Mouse (Mus musculus): ENCODE data around the gene Ifitm1.
A peak's percentile ranks its signal among the peaks of the same experiment; 100 is the strongest.
"Not testable (repeated sequence)": the region's sequence is repeated elsewhere in the genome, so short reads cannot be mapped to it uniquely, and the experiment has no call there.

Ifitm1 gene

GRCm38 (mm10) chr7:140949824-140950530 lies 17.0 kb upstream of the Ifitm1 start, which contains the start of gene Ifitm5:
Ifitm5 (minus strand) TSS chr7:140950291.
- no peak for DNase-seq (ENCODE audit: low read depth, low spot score)

DNA sequence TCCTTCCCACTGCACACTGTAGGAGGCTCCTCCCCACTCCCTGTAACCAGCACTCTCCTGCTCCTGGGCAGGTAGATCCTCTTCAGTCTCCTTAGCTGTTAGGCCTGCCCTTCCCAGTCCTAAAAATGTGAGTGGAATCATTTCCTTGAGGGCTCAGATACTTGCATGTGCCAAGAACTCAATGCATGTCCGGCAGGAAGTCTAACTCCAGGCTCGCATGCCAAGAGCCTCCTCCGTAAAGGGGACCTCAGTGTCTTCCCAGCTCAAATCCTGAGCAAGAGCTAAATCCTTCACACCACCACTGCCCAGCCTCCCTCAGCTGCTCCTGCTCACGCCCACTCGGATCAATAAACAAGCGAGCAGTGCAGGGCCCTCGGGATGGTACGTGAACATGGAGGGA lies 16.0 kb upstream of the Ifitm1 start:
- no peak for DNase-seq (ENCODE audit: low read depth, low spot score)

DNA sequence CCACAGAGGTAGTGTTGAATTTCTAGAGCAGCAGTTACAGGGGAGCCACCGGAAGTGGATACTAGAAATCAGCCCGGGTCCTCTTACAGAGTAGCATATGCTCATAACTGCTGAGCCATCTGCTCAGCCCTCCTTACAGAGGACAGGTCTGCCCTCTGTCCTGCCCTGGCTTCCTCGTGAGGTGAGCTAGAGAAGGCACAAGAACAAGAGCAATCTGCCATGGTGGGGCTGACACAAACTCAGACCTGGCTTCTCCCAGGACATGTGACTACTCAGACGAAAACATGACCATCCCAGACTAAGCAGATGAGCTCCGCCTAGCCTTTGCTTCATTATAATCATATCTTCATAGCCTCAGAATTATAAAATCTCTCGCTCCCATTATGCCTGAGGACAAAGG lies 15.3 kb upstream of the Ifitm1 start:
- no peak for DNase-seq (ENCODE audit: low read depth, low spot score)

GRCm38 (mm10) chr7:140952441-140952840 lies 14.6 kb upstream of the Ifitm1 start:
- no peak for DNase-seq (ENCODE audit: low read depth, low spot score)

DNA sequence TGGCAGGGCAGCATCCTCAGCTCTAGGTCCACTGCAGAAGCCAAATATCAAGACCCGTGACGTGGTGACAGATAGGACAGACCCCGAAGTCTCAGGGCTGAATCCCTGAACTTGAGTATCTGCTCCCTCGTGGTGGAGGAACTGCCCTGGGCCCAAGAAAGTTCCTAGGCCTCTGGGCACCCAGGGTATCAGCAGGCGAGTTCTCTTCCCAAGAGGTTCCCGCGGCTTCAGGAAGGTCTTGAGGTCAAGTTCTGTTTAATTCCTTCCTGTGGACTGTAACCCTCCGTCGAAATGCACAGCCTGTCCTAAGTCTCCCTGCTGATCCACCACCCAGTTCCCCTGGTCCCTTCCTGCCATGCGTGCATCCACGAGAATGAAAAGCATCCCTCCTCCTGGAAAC lies 13.9 kb upstream of the Ifitm1 start:
- DNase-seq (ENCODE audit: low read depth, low spot score), result no peak

DNA sequence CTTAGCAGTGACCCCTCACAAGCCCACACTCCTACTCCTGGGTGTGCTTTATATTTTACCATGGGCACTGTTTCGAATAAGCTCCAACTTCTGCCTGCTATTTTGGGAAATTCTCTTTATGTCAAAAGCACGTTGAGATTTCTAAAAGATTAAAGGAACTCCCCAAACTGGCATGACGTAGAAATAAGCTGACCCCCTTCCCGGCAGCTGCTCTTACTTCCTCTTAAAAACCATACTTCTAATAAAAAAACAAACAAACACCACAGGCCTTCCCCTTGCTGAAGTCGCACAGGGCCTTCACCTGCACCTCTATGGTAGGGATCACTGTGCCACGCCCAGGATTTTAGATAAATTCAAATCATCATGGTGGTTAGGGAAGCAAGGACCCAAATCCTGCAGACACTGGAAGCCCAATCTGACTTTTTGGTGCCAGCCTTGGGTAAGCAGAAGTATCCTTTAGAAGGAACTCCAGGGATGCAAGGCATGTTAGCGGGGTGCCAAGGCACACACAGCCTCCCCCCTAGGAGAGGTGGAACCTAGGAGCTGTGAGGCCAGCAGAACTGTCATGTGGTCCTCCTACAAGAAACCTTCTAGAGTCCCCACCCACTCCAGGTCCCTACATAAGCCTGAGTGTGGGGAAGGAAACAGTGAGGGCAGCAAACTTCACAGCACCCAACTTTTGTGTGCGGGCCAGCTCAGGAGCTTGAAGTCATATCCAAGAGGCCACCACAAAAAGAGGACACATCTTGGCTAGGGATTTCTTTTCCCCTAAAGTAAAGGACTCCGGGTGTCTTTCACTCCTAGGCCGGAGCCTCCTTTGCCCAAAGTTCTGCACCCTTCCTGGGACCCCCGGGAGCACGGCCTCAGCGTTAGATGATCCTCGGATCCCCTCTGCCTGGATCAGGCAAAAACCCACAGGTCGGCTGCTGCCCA lies 13.0 kb upstream of the Ifitm1 start:
- no peak for DNase-seq (ENCODE audit: low read depth, low spot score)

GRCm38 (mm10) chr7:140954733-140955071 lies 12.3 kb upstream of the Ifitm1 start:
- no peak for DNase-seq (ENCODE audit: low read depth, low spot score)

DNA sequence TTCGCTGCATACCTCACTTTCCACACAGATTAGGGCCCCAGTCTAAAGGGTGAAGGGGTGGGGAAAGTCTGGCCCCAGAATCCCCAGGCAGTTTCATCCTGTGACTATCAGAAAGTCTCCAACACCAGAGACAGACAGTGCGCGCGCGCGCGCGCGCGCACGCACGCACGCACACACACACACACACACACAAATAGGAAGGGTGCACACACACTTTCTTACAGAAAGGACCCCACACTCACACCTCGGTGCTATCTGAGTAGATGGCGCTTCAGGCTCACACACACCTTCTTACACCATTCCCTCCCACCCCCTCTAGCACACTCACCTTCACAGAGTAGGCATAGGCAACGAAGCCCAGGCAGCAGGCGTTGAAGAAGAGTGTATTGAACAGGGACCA lies 11.7 kb upstream of the Ifitm1 start:
- no peak for DNase-seq (ENCODE audit: low read depth, low spot score)

DNA sequence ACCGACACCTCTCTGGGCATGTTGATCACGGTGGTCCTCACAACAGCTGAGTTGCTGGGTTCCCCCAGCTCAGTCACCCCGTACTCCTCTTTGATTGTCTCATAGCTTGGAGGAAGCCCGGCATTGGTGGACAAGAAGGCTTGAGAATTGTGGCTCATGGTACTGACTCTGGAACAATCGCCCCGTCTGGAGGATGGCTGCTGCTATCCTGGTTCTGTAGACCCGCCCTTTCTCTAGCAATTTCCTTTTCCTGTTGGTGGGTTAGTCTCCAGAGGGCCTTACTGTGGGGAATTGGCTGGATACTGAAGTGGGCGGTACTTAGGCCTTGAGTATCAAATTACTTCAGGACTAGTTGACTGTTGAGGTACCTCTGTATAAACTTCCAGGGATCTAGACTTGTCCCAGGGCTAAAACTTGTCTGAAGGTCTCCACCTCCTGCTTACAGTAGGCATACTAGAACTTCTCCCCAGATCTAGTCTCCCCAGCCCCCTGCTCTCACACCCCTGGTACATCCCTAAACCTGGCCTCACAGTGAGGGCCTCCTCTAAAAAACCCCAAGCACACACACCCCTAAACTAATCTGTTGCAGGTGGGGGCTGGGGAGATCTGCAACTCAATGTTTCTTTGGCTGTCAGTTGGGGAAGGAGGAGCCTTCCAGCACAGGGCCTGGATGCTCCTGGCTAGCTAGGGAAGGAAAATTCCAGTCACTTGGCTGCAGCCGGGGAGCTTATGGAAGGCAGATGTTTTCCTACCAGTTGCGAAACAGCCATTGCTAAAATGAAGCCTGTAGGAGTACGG lies 11.1 kb upstream of the Ifitm1 start, which contains the start of the genes Gm45717 and Ifitm2:
Gene Gm45717, minus strand, starts transcription at position 180 of the 798 bp plus-strand sequence.
Gene Ifitm2, minus strand, starts transcription at position 230 of the 798 bp plus-strand sequence.
- peak; percentile 84 for DNase-seq (ENCODE audit: low read depth, low spot score)

DNA sequence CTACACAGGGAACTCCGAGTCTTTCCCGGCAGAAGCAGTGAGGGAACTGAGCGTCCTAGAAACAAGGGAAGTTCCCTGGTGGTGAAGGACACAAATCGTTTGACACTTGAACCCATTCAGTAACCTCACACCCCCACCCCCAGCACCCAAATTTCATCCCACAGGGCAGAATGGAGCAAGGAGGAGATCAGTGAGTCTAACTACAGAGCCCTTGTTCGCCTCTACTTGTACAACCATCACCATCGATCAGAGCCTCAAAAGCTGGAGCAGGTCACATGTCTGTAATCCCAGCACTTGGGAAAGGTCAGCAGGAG lies 10.5 kb upstream of the Ifitm1 start:
- no peak for DNase-seq (ENCODE audit: low read depth, low spot score)

DNA sequence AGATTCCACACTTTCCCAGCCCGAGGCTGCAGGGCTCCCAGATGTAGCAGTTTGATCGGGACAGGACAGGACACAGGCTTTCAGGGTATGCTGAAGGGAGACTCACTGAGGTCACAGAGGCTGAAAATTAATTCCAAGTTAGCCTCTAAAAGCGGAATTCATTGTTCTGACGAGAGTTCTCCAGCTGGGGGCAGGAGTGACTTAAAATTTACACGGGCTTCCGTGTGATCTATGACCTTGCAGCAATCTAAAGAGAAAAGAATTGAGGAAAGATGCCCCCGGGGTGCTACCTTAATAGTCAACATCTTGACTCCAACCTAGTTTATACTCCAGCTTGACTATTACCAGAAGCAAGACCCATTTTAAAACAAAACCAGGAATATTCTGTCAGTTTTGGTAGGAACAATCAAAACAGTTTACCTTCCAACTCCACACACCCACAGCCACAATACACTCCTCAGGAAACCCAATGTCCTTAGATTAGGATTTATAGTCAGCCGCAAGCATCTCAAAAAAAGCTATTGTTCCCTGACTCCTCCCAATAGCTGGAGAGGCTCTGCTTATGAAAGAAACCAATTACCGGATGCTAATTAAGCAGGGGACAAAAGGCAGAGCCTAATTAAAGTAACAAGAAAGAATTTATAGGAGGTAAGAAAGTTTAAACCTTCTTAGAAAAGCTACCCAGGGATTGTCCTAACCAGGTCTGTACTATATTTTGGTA lies 7.7 kb upstream of the Ifitm1 start:
- peak; percentile 64 for DNase-seq (ENCODE audit: low read depth, low spot score)

GRCm38 (mm10) chr7:140960026-140960425 lies 7.0 kb upstream of the Ifitm1 start:
- DNase-seq (ENCODE audit: low read depth, low spot score), result no peak

GRCm38 (mm10) chr7:140961416-140961815 lies 5.6 kb upstream of the Ifitm1 start:
- no peak for DNase-seq (ENCODE audit: low read depth, low spot score)

GRCm38 (mm10) chr7:140962733-140963132 lies 4.3 kb upstream of the Ifitm1 start:
- DNase-seq (ENCODE audit: low read depth, low spot score), result no peak

DNA sequence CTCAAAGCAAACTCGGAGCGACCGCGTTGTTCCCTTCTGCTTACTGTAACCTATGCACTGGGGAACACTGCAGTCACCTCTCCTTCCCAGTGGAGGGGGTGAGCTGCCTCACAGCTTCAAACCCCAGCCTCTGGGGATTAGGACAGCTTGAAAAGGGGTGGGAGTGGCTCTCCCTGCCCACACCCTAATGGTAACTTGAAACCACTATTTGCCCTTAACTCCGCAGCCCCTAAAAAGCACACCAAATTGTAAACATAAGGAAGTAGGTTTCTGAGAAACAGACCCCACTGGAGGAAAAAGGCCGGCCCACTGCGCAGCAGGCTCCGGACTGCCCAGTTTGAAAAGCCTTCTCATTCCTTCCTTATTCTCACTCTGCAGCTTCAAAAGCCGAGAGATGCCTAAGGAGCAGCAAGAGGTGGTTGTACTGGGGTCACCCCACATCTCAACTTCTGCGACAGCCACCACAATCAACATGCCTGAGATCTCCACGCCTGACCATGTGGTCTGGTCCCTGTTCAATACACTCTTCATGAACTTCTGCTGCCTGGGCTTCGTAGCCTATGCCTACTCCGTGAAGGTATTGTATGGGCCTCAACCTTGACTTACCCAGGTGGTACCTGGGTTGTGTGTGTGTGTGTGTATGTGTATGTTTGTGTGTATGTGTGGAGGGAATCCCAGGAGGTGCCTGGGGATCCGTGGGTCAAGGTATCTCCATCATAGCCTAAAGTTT lies 1.0 kb downstream of the Ifitm1 start:
- no peak for DNase-seq (ENCODE audit: low read depth, low spot score)

DNA sequence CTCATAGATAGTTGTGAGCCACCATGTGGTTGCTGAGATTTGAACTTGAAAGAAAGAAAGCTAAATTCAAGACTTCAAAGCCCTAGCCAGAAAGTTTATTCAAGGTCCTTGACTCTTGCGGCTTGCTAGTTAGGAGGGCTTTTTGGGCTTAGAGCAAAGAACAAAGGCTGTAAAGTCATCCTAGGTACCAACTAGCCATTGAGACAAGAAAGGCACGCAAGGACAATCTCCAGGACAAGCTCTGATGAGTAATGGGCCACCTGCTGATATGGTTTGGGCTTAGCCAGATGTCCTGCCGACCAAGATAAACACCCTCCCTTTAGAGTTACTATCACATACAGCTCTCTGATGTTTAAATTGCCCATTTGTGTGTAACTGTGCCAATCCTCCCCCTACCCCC lies 1.7 kb downstream of the Ifitm1 start:
- not testable (repeated sequence) for DNase-seq (ENCODE audit: low read depth, low spot score)

GRCm38 (mm10) chr7:140970931-140971330 lies 3.9 kb downstream of the Ifitm1 start:
- no peak for DNase-seq (ENCODE audit: low read depth, low spot score)

DNA sequence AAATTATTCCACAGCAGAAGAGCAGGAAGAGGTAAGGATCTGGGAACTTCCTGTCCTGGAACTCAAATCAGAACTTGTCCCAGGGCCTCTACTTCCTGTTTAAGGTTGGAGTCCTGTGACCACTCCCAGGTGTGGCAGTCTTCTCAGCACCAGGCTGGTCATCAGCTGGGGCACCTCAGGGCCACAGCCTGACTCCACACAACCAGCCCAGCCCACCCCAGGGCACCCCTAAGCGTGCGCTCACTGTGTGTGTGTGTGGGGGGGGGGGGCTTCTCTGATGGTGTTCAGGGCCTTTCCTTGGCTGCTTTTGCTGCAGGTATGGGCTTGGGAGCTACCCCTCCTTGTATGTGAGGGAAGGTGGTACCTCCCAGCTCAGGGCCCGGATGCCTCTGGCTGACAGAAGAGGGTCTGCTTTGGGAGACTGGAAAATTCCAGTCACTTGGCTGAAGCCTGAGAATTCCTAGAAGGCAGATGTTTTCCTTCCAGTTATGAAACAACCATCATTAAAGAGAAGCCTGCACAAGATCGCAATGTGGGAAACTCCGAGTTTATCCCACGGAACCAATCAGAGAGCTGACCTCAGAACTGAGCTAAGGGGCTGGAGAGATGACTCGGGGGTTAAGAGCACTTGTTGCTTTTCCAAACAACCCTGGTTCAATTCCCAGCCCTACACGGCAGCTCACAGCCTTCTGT lies 4.6 kb downstream of the Ifitm1 start:
- DNase-seq (ENCODE audit: low read depth, low spot score), result no peak

- DNase-seq (ENCODE audit: low read depth, low spot score), result peak; percentile 48
Observed at GRCm38 (mm10) chr7:140973396-140974165, 6.6 kb downstream of the Ifitm1 start.
